Mouse (Mus musculus) ES-E14 (cell line): Measurements from ENCODE around the gene Magi1.

Source experiments
- CHD2 ChIP-seq: IDR thresholded peaks from 2 replicates; pipeline ENCODE4 v1.6.1; 2014; ENCODE audit warnings: mild to moderate bottlenecking, low read depth, low read length, inconsistent platforms
- HCFC1 ChIP-seq: IDR thresholded peaks from 2 replicates; pipeline ENCODE4 v1.6.1; 2012; ENCODE audit warnings: low read length, inconsistent platforms, borderline replicate concordance; ENCODE audit not compliant: insufficient read depth
- MAFK ChIP-seq: IDR thresholded peaks from 2 replicates; pipeline ENCODE4 v1.6.1; 2014; ENCODE audit warnings: mild to moderate bottlenecking, low read depth, low read length, inconsistent platforms; ENCODE audit not compliant: insufficient read depth
- ZC3H11A ChIP-seq: IDR thresholded peaks from 2 replicates; pipeline ENCODE4 v1.6.1; 2012; ENCODE audit warnings: low read depth, mild to moderate bottlenecking, inconsistent platforms, low read length, borderline replicate concordance
- ZNF384 ChIP-seq: IDR thresholded peaks from 2 replicates; pipeline ENCODE4 v1.6.1; 2012; ENCODE audit warnings: low read depth, low read length, inconsistent platforms

DNA sequence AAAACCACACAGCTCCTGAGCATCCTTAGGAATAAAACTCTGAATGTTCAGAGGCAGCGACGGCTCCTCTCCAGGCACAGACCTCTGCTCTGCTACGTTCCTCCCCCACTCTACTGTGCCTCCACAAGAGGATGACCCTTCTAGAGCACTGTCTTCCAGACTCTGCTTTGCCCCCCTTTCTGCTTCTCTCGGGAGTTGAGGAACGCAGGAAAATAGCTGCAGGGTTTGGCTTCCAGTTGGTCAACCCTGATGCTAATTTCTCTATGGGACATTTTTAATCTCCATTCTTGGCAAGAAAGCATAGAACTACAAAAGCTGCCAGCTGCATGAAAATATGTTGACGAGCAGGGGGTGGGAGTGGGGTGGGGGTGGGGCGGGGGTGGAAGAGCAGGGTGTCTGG, 24.8 kb upstream of the Magi1 start:
- TF ChIP-seq ZC3H11A, result no peak
- TF ChIP-seq MAFK, result no peak
- TF ChIP-seq ZNF384, result no peak
- TF ChIP-seq CHD2, result no peak
- no peak for TF ChIP-seq HCFC1
